Mouse (Mus musculus): ENCODE results near the gene Myo18b. TPM values are rescaled to one million over a fixed set of nuclear protein-coding genes. Genes with fewer than 3 reads are reported as not detected.

Gene Myo18b
- polyA plus RNA-seq, 1 experiment from 2014 or later = 0.95 TPM

DNA sequence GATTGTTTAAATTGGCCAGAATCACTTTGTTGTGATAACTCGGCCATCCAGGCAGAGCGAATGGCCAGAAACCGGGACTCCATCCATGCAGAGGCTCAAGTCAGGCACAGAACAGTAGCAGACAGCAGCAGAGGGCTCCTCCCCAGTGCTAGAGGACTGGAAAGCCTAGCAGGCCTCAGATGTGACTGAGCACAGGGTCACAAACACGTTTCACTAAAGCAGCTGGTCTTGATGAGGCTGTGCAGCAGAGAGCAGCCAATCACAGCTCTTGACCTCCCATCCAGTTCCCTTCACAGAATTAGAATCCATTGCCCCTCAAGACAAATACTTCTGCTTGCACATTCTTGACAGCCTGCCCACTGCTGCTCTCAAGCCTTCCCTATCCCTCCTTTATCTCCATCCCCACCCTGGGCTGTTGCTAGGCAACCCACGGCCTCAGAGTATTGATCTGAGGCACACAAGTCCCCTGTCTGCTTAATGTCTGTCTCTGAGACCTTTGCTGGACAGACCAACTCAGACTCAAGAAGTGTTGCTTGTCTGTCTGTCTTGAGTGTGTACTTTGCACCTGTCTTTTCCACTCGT, 52.4 kb downstream of the Myo18b start:
- DNase-seq (ENCODE audit: low spot score) = no peak

DNA sequence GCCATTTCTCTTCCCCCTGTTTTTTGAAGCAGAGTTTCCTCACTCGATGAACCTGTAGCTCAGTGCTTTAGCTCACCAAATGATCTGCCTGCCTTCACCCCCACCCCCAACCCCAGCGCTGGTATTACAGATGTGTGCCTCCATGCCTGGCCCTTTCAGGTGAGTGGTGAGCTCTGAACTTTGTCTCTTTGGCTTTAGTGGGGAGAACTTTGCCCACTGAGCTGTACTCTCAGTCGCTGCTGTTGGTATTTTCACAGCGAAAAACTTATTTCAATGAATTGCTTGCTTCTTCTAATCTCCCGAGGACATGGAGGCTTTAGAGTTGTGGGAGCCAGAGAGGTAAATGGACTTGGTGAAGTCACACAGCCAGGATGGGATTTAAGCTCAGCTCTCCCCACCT, 53.5 kb downstream of the Myo18b start:
- H3K9ac ChIP-seq (ENCODE audit: low read length) = no peak overlapping the region
- 89% methylated on average over 5 of the region's 5 CpGs for WGBS

More for the DNA sequence above, 52.4 kb downstream of the Myo18b start:
- H3K9ac ChIP-seq (ENCODE audit: low read length) = no peak overlapping the region
- H3K9me3 ChIP-seq (ENCODE audit: control insufficient read depth, low read length) = no peaks in the 10 kb centered on the region
- 31% methylated on average over 6 of the region's 6 CpGs for WGBS
- H3K4me1 ChIP-seq (replicated peaks; ENCODE audit: control insufficient read depth, insufficient read depth, low read length) = peaks cover 7% of the 10 kb centered on the region
- H3K36me3 ChIP-seq (ENCODE audit: control insufficient read depth, insufficient read depth, low read length) = no peaks in the 10 kb centered on the region
- ATAC-seq (replicated peaks; ENCODE audit: low FRiP score, low TSS enrichment, low read depth) = no peak
- no peak overlapping the region for H3K4me2 ChIP-seq (ENCODE audit: low read length)
- H3K27me3 ChIP-seq (replicated peaks; ENCODE audit: control insufficient read depth, insufficient read depth, low read length) = no peaks in the 10 kb centered on the region
- no peak overlapping the region for H3K4me3 ChIP-seq (ENCODE audit: low read depth, low read length)
- H3K27ac ChIP-seq (ENCODE audit: low read depth) = no peak overlapping the region

DNA sequence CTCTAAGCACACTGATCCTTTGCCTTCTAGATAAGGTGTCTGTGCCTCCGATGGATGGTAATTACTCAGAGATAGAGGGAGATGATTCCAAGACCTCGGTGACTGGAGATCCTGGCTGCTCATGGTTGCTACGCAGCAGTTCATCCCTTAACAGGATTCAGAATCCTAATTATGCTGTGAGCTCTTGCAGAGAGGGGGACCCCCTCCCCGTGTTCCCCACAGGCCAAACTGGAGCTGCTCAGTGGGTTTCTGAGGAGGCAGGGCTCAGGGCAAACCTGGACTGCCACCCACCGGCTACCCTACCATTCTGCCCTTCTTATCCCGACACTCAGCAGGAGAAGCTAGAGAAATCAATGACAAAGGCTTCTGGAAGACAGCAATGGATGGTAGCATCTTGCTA, 54.3 kb downstream of the Myo18b start:
- Histone ChIP-seq H3K36me3 (ENCODE audit: control insufficient read depth, insufficient read depth, low read length) (no peaks in the 10 kb centered on the region), H3K9ac (ENCODE audit: low read length) (no peak overlapping the region), H3K4me3 (ENCODE audit: low read depth, low read length) (no peak overlapping the region), H3K4me2 (ENCODE audit: low read length) (no peak overlapping the region), H3K27ac (ENCODE audit: low read depth) (no peak overlapping the region), H3K27me3 (replicated peaks; ENCODE audit: control insufficient read depth, insufficient read depth, low read length) (no peaks in the 10 kb centered on the region), H3K9me3 (ENCODE audit: control insufficient read depth, low read length) (no peaks in the 10 kb centered on the region), H3K4me1 (replicated peaks; ENCODE audit: control insufficient read depth, insufficient read depth, low read length) (no peaks in the 10 kb centered on the region)
- DNase-seq (ENCODE audit: low spot score) (no peak), ATAC-seq (replicated peaks; ENCODE audit: low FRiP score, low TSS enrichment, low read depth) (no peak)
- 61% methylated on average over 6 of the region's 6 CpGs for WGBS

More for the DNA sequence above, 53.5 kb downstream of the Myo18b start:
- no peaks in the 10 kb centered on the region for H3K9me3 ChIP-seq (ENCODE audit: control insufficient read depth, low read length)
- no peak overlapping the region for H3K4me2 ChIP-seq (ENCODE audit: low read length)
- H3K27ac ChIP-seq (ENCODE audit: low read depth) = no peak overlapping the region
- no peak for ATAC-seq (replicated peaks; ENCODE audit: low FRiP score, low TSS enrichment, low read depth)
- no peak overlapping the region for H3K4me3 ChIP-seq (ENCODE audit: low read depth, low read length)
- DNase-seq (ENCODE audit: low spot score) = no peak
- no peaks in the 10 kb centered on the region for H3K27me3 ChIP-seq (replicated peaks; ENCODE audit: control insufficient read depth, insufficient read depth, low read length)
- H3K36me3 ChIP-seq (ENCODE audit: control insufficient read depth, insufficient read depth, low read length) = no peaks in the 10 kb centered on the region
- H3K4me1 ChIP-seq (replicated peaks; ENCODE audit: control insufficient read depth, insufficient read depth, low read length) = no peaks in the 10 kb centered on the region

DNA sequence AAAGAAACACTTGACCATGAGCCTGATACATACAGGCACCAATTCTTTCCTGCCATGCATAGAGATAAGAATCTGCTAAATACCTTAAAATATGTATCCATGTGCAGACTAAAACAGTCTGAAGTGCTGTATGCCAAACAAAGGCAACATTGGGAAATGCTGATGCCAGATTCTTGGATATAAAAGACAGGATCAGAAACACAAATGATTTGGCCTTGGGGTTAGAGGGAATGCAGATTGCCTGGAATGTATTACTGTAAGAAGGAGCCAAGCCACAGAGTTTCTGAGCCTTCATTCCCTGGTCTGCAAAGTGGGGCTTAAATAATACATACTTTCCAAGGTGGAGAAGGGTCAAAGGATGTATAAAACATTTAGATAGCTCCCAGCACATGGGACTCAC, 61.3 kb downstream of the Myo18b start:
- Histone ChIP-seq H3K9ac (ENCODE audit: low read length) (no peak overlapping the region), H3K27ac (ENCODE audit: low read depth) (no peak overlapping the region), H3K4me1 (replicated peaks; ENCODE audit: control insufficient read depth, insufficient read depth, low read length) (no peaks in the 10 kb centered on the region), H3K27me3 (replicated peaks; ENCODE audit: control insufficient read depth, insufficient read depth, low read length) (no peaks in the 10 kb centered on the region), H3K36me3 (ENCODE audit: control insufficient read depth, insufficient read depth, low read length) (no peaks in the 10 kb centered on the region), H3K4me2 (ENCODE audit: low read length) (no peak overlapping the region), H3K4me3 (ENCODE audit: low read depth, low read length) (no peak overlapping the region), H3K9me3 (ENCODE audit: control insufficient read depth, low read length) (no peaks in the 10 kb centered on the region)
- DNase-seq (ENCODE audit: low spot score) = no peak
- no peak for ATAC-seq (replicated peaks; ENCODE audit: low FRiP score, low TSS enrichment, low read depth)

DNA sequence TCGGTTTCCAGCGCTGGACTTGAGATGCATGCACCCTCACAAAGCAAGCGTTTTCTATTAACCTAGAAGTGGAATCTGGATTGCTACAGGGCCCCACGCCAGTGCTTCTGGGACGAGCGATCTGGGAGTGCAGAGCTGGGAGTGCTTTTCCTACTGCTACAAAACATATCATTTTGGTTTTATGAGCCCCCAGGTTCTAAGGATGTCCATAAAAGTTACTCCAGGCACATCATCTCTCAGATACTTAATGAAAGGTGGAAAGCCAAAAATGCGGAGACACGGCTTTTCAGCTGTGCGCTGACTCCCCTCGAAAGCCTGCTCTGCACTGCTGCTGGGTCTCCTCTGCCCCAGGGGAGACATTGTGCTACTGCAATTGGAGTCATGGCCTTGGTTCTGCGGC, 62.3 kb downstream of the Myo18b start:
- Histone ChIP-seq H3K27me3 (replicated peaks; ENCODE audit: control insufficient read depth, insufficient read depth, low read length) (no peaks in the 10 kb centered on the region), H3K4me3 (ENCODE audit: low read depth, low read length) (no peak overlapping the region), H3K4me1 (replicated peaks; ENCODE audit: control insufficient read depth, insufficient read depth, low read length) (no peaks in the 10 kb centered on the region), H3K9ac (ENCODE audit: low read length) (no peak overlapping the region), H3K4me2 (ENCODE audit: low read length) (no peak overlapping the region), H3K9me3 (ENCODE audit: control insufficient read depth, low read length) (no peaks in the 10 kb centered on the region), H3K36me3 (ENCODE audit: control insufficient read depth, insufficient read depth, low read length) (no peaks in the 10 kb centered on the region), H3K27ac (ENCODE audit: low read depth) (no peak overlapping the region)
- ATAC-seq (replicated peaks; ENCODE audit: low FRiP score, low TSS enrichment, low read depth) (no peak), DNase-seq (ENCODE audit: low spot score) (no peak)
- 68% methylated on average over 11 of the region's 11 CpGs for WGBS

DNA sequence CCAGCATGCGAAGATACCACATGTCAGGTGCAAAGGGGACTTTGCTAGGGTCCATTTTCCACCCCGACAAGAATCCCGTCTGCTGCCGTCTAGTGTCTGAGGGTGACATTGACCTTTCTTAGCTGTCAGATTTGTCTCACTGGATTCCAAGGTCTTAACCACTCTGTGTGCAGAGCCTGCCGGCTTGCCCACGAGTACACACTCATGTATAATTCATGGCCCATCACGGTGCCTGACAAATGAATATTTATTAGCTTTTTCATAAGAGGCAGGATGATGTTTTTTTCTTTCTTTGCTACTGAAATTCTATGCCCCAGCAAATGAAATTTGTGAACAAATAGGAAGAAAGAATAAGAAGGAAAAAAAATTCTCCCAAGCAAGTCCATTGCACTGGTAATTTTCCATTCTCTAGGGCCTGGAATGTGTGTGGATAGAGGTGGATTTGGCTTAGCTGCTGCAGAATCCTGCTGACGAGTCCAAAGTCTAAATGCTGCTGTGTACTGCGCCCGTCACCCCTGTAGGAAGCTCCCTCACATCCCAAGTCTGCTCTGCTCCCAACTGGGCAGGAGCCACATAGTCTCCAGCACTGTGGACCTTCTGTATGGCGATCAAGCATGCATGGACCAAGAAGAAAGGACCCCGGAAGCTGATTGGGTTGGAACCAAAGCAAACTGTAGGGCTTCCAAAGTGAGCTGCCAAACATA, 70.9 kb downstream of the Myo18b start:
- H3K27ac ChIP-seq (ENCODE audit: low read depth) = no peak overlapping the region

DNA sequence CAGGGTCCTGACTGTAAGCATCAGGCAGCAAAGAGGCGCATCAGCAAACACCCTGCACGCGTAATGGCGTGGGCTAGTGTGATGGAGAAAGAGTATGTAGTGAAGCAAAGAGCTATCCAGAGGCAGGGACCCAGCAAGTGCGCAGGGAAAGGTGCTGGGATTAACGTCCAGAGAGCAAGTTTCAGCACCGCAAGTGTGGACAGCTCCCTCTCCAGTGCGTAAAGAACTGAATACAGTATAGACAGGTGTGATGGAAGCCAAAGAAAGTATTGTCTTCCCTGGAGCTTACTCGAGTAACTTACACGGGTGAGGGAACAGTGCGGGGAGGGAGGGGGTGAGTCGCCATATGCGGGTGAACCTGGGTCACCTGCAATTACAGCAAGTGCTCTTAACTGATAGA, 71.8 kb downstream of the Myo18b start:
- no peak overlapping the region for H3K4me2 ChIP-seq (ENCODE audit: low read length)
- H3K36me3 ChIP-seq (ENCODE audit: control insufficient read depth, insufficient read depth, low read length) = no peaks in the 10 kb centered on the region
- ATAC-seq (replicated peaks; ENCODE audit: low FRiP score, low TSS enrichment, low read depth) (no peak), DNase-seq (ENCODE audit: low spot score) (peak; percentile 90)
- H3K27ac ChIP-seq (ENCODE audit: low read depth) = no peak overlapping the region
- H3K9me3 ChIP-seq (ENCODE audit: control insufficient read depth, low read length) = no peaks in the 10 kb centered on the region
- H3K9ac ChIP-seq (ENCODE audit: low read length) = no peak overlapping the region
- H3K4me1 ChIP-seq (replicated peaks; ENCODE audit: control insufficient read depth, insufficient read depth, low read length) = no peaks in the 10 kb centered on the region
- no peaks in the 10 kb centered on the region for H3K27me3 ChIP-seq (replicated peaks; ENCODE audit: control insufficient read depth, insufficient read depth, low read length)
- WGBS = 35% methylated on average over 13 of the region's 13 CpGs
- no peak overlapping the region for H3K4me3 ChIP-seq (ENCODE audit: low read depth, low read length)

More for the DNA sequence above, 70.9 kb downstream of the Myo18b start:
- no peak overlapping the region for H3K9ac ChIP-seq (ENCODE audit: low read length)
- no peak overlapping the region for H3K4me3 ChIP-seq (ENCODE audit: low read depth, low read length)
- no peaks in the 10 kb centered on the region for H3K9me3 ChIP-seq (ENCODE audit: control insufficient read depth, low read length)
- ATAC-seq (replicated peaks; ENCODE audit: low FRiP score, low TSS enrichment, low read depth) (no peak), DNase-seq (ENCODE audit: low spot score) (no peak)
- 71% methylated on average over 12 of the region's 12 CpGs for WGBS
- H3K4me2 ChIP-seq (ENCODE audit: low read length) = no peak overlapping the region
- no peaks in the 10 kb centered on the region for H3K36me3 ChIP-seq (ENCODE audit: control insufficient read depth, insufficient read depth, low read length)
- H3K4me1 ChIP-seq (replicated peaks; ENCODE audit: control insufficient read depth, insufficient read depth, low read length) = no peaks in the 10 kb centered on the region
- H3K27me3 ChIP-seq (replicated peaks; ENCODE audit: control insufficient read depth, insufficient read depth, low read length) = no peaks in the 10 kb centered on the region

DNA sequence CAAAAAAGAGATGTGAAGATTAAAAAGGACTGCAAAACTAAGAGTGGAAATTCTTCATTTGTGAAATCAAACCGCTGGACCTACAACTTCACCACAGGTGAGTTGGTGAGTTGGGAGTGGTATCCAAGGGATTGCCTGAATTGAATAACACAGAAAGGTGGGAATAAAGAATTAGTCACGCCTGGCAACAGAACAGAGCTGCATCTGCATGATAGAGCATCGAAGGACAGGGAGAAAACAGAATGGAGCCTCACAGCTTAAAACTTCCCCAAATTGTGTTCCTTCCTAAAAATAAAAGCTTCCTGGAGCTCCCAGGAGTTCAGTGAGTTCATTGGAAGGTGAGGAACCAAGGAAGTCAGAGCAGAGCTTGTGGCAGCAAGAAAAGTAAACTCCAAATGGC, 73.7 kb downstream of the Myo18b start:
- H3K36me3 ChIP-seq (ENCODE audit: control insufficient read depth, insufficient read depth, low read length) = no peaks in the 10 kb centered on the region
- ATAC-seq (replicated peaks; ENCODE audit: low FRiP score, low TSS enrichment, low read depth) = no peak
- H3K4me1 ChIP-seq (replicated peaks; ENCODE audit: control insufficient read depth, insufficient read depth, low read length) = no peaks in the 10 kb centered on the region
- no peak overlapping the region for H3K4me3 ChIP-seq (ENCODE audit: low read depth, low read length)
- no peak overlapping the region for H3K9ac ChIP-seq (ENCODE audit: low read length)
- no peaks in the 10 kb centered on the region for H3K27me3 ChIP-seq (replicated peaks; ENCODE audit: control insufficient read depth, insufficient read depth, low read length)
- H3K9me3 ChIP-seq (ENCODE audit: control insufficient read depth, low read length) = no peaks in the 10 kb centered on the region
- DNase-seq (ENCODE audit: low spot score) = no peak
- 62% methylated on average over 3 of the region's 3 CpGs for WGBS
- H3K27ac ChIP-seq (ENCODE audit: low read depth) = no peak overlapping the region
- H3K4me2 ChIP-seq (ENCODE audit: low read length) = no peak overlapping the region

DNA sequence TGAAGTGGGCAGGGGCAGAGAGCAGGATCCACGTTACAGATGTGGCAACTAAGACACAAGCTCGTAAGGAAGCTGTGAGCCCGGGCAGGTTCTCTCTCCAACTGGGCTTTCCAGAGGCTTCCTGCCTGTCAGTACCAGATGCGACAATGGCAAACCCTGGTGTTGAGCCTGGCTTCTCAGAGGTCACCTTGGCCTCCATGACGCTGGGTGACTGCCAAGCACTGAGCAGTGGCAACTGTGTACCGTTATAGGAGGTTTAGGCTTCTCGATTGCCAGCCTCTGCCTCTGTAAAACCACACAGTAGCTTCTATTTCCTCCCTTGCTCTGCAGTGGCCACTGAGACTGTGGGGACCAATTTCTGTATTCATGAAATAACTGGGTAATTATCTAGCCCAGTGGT, 81.1 kb downstream of the Myo18b start:
- Histone ChIP-seq H3K9me3 (ENCODE audit: control insufficient read depth, low read length) (no peaks in the 10 kb centered on the region), H3K9ac (ENCODE audit: low read length) (no peak overlapping the region), H3K4me1 (replicated peaks; ENCODE audit: control insufficient read depth, insufficient read depth, low read length) (no peaks in the 10 kb centered on the region), H3K27ac (ENCODE audit: low read depth) (no peak overlapping the region), H3K36me3 (ENCODE audit: control insufficient read depth, insufficient read depth, low read length) (no peaks in the 10 kb centered on the region), H3K4me2 (ENCODE audit: low read length) (no peak overlapping the region), H3K4me3 (ENCODE audit: low read depth, low read length) (no peak overlapping the region), H3K27me3 (replicated peaks; ENCODE audit: control insufficient read depth, insufficient read depth, low read length) (no peaks in the 10 kb centered on the region)
- DNase-seq (ENCODE audit: low spot score) = no peak
- WGBS = 86% methylated on average over 7 of the region's 7 CpGs
- ATAC-seq (replicated peaks; ENCODE audit: low FRiP score, low TSS enrichment, low read depth) = no peak

All from intestine, embryonic 14.5 days (tissue).